Mouse (Mus musculus): ENCODE measurements at regions not wholly inside any gene's neighbourhood (a gene's known extent, or its start where the extent isn't known, plus 50 kb on each side); places are given as distances from the start of the nearest gene placed in this dataset.

DNA sequence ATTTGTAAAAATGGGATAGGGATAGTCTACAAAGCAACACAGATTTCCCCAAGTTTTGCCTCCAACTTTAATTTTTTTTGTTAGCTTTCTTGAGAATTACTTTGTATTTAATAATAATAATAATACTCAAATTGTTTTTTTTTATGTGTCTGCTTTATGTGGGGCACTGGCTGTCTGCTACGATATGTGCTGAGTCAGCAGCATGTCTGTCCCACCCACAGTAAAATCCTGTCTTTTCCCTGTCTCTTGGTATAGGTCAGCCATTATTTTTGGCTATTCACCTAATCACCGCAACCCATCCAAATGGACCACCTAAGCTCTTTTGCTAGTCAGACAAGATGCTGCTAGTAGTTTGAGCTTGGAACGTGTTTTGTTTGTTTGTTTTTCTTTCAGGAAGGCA is 473.0 kb downstream of the Hs3st4 start:
- TF ChIP-seq CTCF (IDR thresholded peaks at IDR 0.05; ENCODE audit: borderline replicate concordance, insufficient read depth, low read length) (no peak), POLR2A (IDR thresholded peaks at IDR 0.05; ENCODE audit: low read depth, low read length) (no peak)
- Histone ChIP-seq H3K27ac (ENCODE audit: insufficient read depth, low read length) (no peak overlapping the region), H3K4me3 (ENCODE audit: insufficient read depth, low read length) (no peak overlapping the region), H3K4me1 (ENCODE audit: control insufficient read depth, insufficient read depth, low read length) (no peaks in the 10 kb centered on the region)

DNA sequence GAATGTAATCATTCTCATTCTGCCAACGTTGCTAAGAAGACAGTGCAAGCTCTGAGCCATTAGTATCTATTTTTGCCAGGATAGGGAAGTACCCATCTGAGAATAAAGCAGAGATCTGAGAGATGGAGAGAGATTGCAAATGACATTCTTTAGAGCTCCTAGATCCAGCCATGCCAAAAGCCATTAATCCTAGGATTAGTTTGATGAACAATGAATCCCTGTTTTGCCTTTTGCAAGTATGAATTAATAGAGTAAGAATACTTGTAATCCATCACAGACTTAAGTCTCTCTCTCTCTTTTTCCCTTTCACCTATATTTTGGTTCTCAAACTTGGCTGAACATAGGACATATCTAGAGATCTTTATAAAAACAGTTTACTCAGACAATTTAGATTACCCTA is 504.7 kb downstream of the Hs3st4 start:
- Histone ChIP-seq H3K4me3 (ENCODE audit: insufficient read depth, low read length) (no peak overlapping the region), H3K27ac (ENCODE audit: insufficient read depth, low read length) (no peak overlapping the region), H3K4me1 (ENCODE audit: control insufficient read depth, insufficient read depth, low read length) (no peaks in the 10 kb centered on the region)
- TF ChIP-seq POLR2A (IDR thresholded peaks at IDR 0.05; ENCODE audit: low read depth, low read length) (no peak), CTCF (IDR thresholded peaks at IDR 0.05; ENCODE audit: borderline replicate concordance, insufficient read depth, low read length) (no peak)

DNA sequence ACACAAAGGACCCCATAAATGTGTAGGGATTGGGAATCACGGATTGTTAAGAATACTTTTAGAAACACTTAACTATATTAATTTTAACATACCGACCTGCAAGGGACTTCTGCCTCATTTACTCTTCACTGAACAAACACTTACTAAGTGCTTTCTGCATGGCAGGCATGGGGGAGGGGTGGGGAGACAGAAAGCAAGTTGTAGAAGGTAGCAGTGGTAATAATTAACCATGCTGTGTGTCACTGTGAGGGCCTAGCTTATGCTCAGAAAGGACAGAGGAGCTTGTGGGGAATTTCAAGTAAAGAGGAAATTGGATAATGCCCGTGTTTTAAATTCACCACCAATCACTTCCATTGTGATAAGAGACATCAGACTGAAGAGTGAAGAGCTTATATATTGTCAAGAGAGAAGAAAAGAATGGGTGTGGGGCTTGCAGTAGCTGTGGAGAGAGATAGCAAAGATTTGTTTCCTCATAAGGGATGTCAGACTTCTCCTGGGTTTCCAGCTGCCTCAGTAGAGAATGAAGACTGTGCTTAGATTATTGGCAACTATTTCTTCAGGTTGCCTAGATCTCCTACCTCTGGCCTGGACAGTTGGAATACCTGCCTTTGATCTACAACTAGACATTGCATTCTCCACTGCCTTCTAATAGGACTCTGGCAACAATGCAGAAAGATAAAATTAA is 508.6 kb downstream of the Hs3st4 start:
- Histone ChIP-seq H3K27ac (ENCODE audit: insufficient read depth, low read length) (no peak overlapping the region), H3K4me3 (ENCODE audit: insufficient read depth, low read length) (no peak overlapping the region), H3K4me1 (ENCODE audit: control insufficient read depth, insufficient read depth, low read length) (no peaks in the 10 kb centered on the region)
- no peak for TF ChIP-seq POLR2A (IDR thresholded peaks at IDR 0.05; ENCODE audit: low read depth, low read length)
- no peak for TF ChIP-seq CTCF (IDR thresholded peaks at IDR 0.05; ENCODE audit: borderline replicate concordance, insufficient read depth, low read length)

DNA sequence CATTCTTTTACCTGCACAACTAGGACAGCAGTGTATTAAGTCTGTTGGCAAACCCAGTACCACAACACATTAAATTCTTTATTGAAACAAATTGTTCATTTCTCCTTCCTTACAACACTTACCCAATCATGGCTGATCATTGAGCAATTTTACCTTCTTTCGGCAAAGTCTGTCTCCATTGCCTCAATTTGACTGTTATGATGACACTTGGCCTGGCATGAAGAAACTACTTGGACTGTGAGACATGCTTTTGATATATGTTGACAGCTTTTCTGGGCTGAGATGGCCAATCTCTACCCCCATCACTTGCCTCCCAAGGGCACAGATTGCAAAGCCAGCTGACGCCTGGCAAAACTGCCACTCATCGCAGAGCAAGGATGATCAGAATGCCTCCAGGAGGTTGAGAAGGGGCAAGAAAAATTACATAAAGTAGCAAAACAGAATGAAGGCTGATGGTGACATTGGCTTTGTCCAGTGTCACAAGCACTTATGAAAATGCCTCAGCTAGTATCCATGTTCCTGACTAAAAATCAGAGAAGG is 509.3 kb downstream of the Hs3st4 start:
- Histone ChIP-seq H3K4me1 (ENCODE audit: control insufficient read depth, insufficient read depth, low read length) (no peaks in the 10 kb centered on the region), H3K4me3 (ENCODE audit: insufficient read depth, low read length) (no peak overlapping the region), H3K27ac (ENCODE audit: insufficient read depth, low read length) (no peak overlapping the region)
- TF ChIP-seq CTCF (IDR thresholded peaks at IDR 0.05; ENCODE audit: borderline replicate concordance, insufficient read depth, low read length) (no peak), POLR2A (IDR thresholded peaks at IDR 0.05; ENCODE audit: low read depth, low read length) (no peak)

DNA sequence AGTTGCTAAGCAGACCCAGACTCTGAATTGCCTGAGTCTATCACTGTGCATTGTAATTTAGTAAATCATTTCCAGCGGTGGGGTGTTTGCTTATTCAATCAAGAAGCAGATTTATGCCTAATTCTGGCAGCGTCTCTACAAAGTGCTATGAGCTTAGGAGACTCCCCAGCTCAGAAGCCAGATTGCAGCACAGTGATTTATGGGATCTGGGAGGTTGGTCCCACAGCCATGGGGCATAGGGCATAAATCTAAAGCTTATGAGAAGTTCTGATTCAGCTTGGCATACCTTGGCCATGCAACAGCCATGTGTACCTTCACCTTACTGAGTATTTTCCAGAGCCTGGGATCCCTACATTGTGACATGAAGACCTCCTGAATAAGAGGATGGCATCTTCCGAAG is 518.0 kb downstream of the Hs3st4 start:
- Histone ChIP-seq H3K4me1 (ENCODE audit: control insufficient read depth, insufficient read depth, low read length) (no peaks in the 10 kb centered on the region), H3K27ac (ENCODE audit: insufficient read depth, low read length) (no peak overlapping the region), H3K4me3 (ENCODE audit: insufficient read depth, low read length) (no peak overlapping the region)
- TF ChIP-seq POLR2A (IDR thresholded peaks at IDR 0.05; ENCODE audit: low read depth, low read length), result no peak
- no peak for TF ChIP-seq CTCF (IDR thresholded peaks at IDR 0.05; ENCODE audit: borderline replicate concordance, insufficient read depth, low read length)

DNA sequence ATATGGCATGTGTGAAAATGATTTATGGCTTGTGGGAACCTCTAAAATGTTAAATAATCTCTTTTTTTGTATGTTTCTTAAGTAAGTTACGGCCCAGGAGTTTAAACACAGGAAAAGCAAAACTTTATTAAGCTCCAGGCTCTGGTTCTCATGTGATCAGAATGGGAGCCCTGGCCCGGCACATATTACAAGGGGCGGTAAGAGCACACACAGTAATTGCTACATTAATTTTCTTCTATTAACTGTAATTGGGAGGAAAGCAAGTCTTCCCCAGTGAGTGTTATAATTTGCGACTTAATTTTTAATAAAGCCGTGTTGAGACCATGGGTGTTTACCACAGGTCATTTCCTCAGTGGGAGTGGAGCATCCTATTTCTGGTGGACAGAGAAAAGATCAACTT is 520.1 kb downstream of the Hs3st4 start:
- H3K27ac ChIP-seq (ENCODE audit: insufficient read depth, low read length), result no peak overlapping the region

DNA sequence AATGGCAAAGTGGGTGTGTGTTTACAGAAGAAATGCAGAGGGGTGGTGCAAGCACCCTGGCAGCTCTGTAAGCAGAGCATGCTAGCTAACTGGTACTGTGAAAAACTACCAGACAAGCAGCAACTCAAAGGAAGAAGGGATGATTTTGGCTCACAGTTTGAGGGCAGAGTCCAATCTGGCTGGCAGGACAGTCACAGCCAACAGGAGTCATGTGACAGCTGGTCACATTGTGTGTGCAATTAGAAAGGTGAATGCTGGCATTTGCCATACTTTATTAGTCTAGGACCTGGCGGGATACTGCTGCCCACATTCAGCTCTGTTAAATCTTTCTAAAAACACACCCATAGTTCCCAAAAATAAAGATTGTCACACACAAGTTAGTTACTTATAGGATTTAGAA is 566.4 kb downstream of the Hs3st4 start:
- Histone ChIP-seq H3K4me3 (ENCODE audit: insufficient read depth, low read length) (no peak overlapping the region), H3K4me1 (ENCODE audit: control insufficient read depth, insufficient read depth, low read length) (no peaks in the 10 kb centered on the region), H3K27ac (ENCODE audit: insufficient read depth, low read length) (no peak overlapping the region)
- TF ChIP-seq CTCF (IDR thresholded peaks at IDR 0.05; ENCODE audit: borderline replicate concordance, insufficient read depth, low read length) (no peak), POLR2A (IDR thresholded peaks at IDR 0.05; ENCODE audit: low read depth, low read length) (no peak)

More for the DNA sequence above, 520.1 kb downstream of the Hs3st4 start:
- H3K4me1 ChIP-seq (ENCODE audit: control insufficient read depth, insufficient read depth, low read length), result no peaks in the 10 kb centered on the region
- no peak overlapping the region for H3K4me3 ChIP-seq (ENCODE audit: insufficient read depth, low read length)
- TF ChIP-seq POLR2A (IDR thresholded peaks at IDR 0.05; ENCODE audit: low read depth, low read length) (no peak), CTCF (IDR thresholded peaks at IDR 0.05; ENCODE audit: borderline replicate concordance, insufficient read depth, low read length) (no peak)

DNA sequence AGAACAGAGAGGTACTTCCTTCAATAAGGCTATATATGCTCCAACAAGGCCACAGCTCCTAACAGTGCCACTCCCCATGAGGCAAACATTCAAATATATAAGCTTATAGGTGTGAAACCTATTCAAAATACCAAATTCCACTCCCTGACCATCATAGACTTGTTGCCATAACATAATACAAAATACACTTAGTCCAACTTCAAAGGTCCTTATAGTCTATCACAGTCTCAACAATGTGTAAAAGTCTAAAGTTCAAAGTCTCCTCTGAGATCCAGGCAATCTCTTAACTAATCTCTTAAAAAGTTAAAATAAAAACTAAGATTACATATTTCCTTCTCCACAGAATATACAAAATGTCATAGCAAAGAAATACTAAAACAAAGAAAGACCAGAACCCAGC is 574.5 kb downstream of the Hs3st4 start:
- Histone ChIP-seq H3K4me1 (ENCODE audit: control insufficient read depth, insufficient read depth, low read length) (no peaks in the 10 kb centered on the region), H3K4me3 (ENCODE audit: insufficient read depth, low read length) (no peak overlapping the region), H3K27ac (ENCODE audit: insufficient read depth, low read length) (no peak overlapping the region)
- TF ChIP-seq POLR2A (IDR thresholded peaks at IDR 0.05; ENCODE audit: low read depth, low read length) (no peak), CTCF (IDR thresholded peaks at IDR 0.05; ENCODE audit: borderline replicate concordance, insufficient read depth, low read length) (no peak)

DNA sequence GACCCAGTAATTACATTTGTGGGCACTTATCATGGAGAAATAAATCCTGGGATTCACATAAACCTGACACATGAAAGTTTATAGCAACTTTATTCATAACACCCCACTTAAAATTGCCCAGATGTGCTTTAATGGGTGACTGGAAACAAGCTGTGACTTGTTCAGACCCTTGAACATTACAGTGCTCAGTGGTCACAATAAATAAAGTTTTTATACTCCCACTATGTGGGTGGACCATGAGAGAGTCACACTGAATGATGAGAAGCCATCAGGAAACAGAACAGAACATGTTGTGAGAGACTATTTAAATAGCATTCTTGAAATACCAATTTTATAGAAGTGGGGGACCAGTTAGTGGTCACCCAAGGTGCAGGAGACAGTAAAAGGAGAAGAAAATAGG is 588.1 kb downstream of the Hs3st4 start:
- TF ChIP-seq POLR2A (IDR thresholded peaks at IDR 0.05; ENCODE audit: low read depth, low read length) (no peak), CTCF (IDR thresholded peaks at IDR 0.05; ENCODE audit: borderline replicate concordance, insufficient read depth, low read length) (no peak)
- no peak overlapping the region for H3K27ac ChIP-seq (ENCODE audit: insufficient read depth, low read length)
- no peak overlapping the region for H3K4me3 ChIP-seq (ENCODE audit: insufficient read depth, low read length)
- no peaks in the 10 kb centered on the region for H3K4me1 ChIP-seq (ENCODE audit: control insufficient read depth, insufficient read depth, low read length)

DNA sequence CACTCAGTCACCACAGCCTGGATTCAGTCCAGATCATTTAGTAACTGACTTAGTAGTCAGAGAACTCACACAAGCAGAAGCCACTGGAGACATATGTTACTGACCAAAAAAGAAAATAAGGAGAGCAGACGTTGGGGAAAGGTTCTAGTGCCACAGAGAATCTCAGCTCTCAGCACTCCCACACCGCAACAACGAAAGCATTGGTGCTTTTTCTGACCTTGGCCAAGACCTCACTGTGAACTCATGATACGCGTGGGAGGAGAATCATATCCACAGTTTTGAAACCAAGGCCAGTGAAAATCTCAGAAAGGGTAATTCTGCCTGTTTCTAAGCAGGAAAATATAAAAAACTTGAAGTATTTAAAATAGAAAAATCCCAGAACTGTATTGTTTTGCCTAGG is 591.0 kb downstream of the Hs3st4 start:
- TF ChIP-seq CTCF (IDR thresholded peaks at IDR 0.05; ENCODE audit: borderline replicate concordance, insufficient read depth, low read length), result no peak
- no peak for TF ChIP-seq POLR2A (IDR thresholded peaks at IDR 0.05; ENCODE audit: low read depth, low read length)
- Histone ChIP-seq H3K4me3 (ENCODE audit: insufficient read depth, low read length) (no peak overlapping the region), H3K4me1 (ENCODE audit: control insufficient read depth, insufficient read depth, low read length) (no peaks in the 10 kb centered on the region), H3K27ac (ENCODE audit: insufficient read depth, low read length) (no peak overlapping the region)
